Mouse (Mus musculus) brain, embryonic 14.5 days (tissue): ENCODE data around the gene Pgm1. TPM values are rescaled to one million over a fixed set of nuclear protein-coding genes. Genes with fewer than 3 reads are reported as not detected.

ENCODE experiments used
- DNase-seq: peaks from one replicate; pipeline ENCODE4 v3.0.0-alpha.2; 2011; ENCODE audit warnings: low read depth
- CTCF ChIP-seq: fragments of 200-500 bp; IDR thresholded peaks from 2 replicates; pipeline ENCODE4 v1.5.1; 2012; ENCODE audit warnings: inconsistent platforms, mild to moderate bottlenecking, moderate library complexity, borderline replicate concordance; ENCODE audit not compliant: insufficient read depth, insufficient read length; ENCODE audit errors: extremely low read depth
- POLR2A ChIP-seq: fragments of 200-500 bp; IDR thresholded peaks from 2 replicates; pipeline ENCODE4 v1.6.1; 2012; ENCODE audit warnings: mild to moderate bottlenecking, inconsistent platforms, borderline replicate concordance; ENCODE audit not compliant: poor library complexity, insufficient read depth, insufficient read length, severe bottlenecking; ENCODE audit errors: extremely low read depth
- polyA plus RNA-seq: library from polyadenylated mRNA; depleted of rRNA; stranded (reverse); fragments of >200 nt; gene quantifications from 2 replicates; pipeline ENCODE4 v1.2.3, GENCODE M21; 2012; rRNA removed

The Pgm1 gene
- 32.8 and 45.8 TPM in 2 replicates for polyA plus RNA-seq

GRCm38 (mm10) chr4:99929149-99929612 lies at the start of gene Pgm1:
TSS of gene Pgm1 (plus strand) at chr4:99929414.
- peak; percentile 79 for DNase-seq

DNA sequence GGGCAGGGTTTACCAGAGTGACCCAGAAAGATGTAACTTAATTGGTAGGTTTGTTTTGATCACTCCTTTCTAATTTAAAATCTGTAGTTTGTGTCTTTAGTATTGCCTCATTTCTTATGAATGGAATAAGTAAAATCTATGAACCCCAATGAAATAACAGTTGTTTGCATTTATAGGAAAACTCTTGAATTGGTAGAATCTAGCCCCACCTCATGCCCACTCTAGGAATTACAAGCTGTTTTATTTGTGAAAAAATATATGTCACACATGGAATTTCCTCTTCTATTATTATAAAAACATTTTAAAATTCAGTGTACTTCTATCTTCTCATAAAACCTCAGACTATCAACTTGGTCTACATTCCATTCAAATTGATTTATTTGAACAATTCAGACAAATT lies 47.3 kb upstream of the Pgm1 start:
- TF ChIP-seq CTCF: peak; percentile 29; the same call in 1 of the 2 replicates
- TF ChIP-seq POLR2A: no peak
- DNase-seq: peak; percentile 71

More at GRCm38 (mm10) chr4:99929149-99929612, at the start of gene Pgm1:
- TF ChIP-seq POLR2A (no peak), CTCF (no peak)

- TF ChIP-seq POLR2A: no peak
- TF ChIP-seq CTCF: no peak
- DNase-seq: peak; percentile 60
Measured at GRCm38 (mm10) chr4:99882405-99882804, 46.8 kb upstream of the Pgm1 start.

DNA sequence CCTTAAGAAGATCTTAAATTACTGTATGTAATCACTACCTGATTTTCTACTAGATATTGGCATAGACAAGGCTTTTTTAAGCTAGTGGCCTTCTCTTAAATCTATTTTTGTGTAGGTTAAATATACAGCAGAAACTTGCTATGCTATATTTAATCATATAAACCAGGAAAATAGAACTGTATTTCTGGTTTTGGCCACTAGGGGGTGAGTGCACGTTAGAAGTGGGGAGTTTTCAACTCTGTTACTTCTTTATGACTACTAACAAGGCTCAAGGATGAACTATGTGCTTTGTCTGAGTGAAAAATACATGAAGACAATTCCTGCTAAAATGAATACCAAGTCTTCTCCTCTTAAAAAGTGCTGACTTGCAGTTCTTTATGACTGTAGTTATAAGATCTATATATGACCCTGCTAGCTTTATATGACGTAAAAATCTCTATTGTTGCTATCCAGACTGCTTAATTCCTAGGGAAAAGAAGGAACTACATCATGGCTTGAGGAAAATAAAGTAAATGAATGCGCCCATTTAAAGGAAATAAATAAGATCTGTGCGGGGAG lies 15.2 kb upstream of the Pgm1 start:
- TF ChIP-seq POLR2A (no peak), CTCF (no peak)
- DNase-seq: peak; percentile 41

DNA sequence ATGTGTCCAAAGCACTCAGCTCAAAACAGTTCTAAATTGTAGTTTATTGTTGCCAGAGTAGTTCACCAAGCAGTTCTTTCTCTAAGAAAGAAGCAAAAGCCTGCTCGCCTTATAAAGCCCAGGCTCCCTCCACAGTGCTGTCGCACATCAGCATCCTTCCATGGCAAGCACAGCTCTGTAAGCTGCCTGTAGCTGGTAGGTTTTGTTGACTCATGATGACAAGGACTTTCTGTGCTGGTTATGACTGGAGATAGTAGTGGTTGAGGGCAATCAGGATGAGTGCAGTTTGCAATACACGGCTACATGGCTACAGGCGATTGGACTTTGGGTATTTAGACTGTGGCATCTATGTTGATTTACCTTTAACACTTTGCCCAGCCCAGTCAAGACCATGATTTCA lies 2.8 kb upstream of the Pgm1 start:
- TF ChIP-seq POLR2A: no peak
- TF ChIP-seq CTCF: no peak

GRCm38 (mm10) chr4:99928521-99928920 lies 693 bp upstream of the Pgm1 start:
- no peak for DNase-seq
- TF ChIP-seq CTCF: no peak
- no peak for TF ChIP-seq POLR2A

More for the DNA sequence above, 2.8 kb upstream of the Pgm1 start:
- no peak for DNase-seq

- no peak for TF ChIP-seq POLR2A
- no peak for TF ChIP-seq CTCF
- DNase-seq: peak; percentile 87
Measured at GRCm38 (mm10) chr4:99929613-99930517, 651 bp downstream of the Pgm1 start, which contains the start of gene Itgb3bp. TSS of gene Itgb3bp (minus strand) at chr4:99929813.

DNA sequence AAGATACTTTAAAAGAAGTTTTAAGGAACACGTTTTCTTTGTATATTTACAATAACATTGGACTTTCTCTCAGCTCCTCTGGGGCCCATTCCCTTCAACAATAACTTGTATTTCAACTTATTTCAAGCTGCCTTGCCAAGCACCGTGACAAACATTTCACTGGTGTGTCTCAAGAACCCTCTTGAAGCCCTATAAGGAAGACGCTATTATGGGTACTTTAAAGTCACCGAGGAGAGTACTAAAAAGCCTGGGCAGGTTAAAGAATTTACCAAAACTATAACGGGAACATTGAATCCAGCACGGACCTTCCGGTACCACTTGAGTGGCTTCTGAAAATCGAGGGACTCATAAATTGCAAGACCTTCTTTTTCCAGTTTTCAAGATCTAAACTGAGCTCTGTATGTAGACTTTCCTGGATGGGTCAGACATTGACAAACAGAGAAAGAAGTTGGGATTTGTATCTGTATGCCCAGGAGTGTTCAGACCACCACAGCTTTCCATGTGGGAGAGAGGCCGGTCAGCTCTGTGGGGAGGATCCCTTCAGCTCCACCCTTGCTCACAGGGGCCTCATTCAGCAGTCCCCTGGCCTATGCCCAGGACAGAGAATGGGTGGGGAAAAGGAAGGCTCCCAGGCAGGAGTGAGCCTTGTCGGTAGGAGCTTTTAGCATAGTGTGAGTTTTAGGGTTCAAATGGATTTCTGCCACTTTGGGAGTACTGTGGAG lies 1.5 kb downstream of the Pgm1 start:
- peak; percentile 12 for DNase-seq
- TF ChIP-seq POLR2A (no peak), CTCF (no peak)

DNA sequence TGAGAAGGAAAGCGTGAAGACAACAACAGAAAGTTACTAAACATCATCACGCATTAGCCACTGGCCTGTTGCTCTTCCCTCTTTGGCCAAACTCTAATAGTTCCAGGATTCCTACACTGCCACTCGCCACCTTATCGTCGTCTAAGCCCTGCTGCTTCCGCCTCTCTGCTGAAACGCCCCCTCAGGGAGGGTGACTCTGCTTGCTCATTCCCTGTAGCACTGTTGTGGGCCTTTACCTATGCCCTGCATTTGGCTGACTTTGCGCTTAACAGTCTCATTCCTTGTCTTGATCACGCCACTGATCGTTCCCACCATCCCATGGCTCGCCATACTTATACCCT lies 2.0 kb downstream of the Pgm1 start:
- no peak for TF ChIP-seq POLR2A
- no peak for TF ChIP-seq CTCF
- no peak for DNase-seq

GRCm38 (mm10) chr4:99931807-99932206 lies 2.6 kb downstream of the Pgm1 start:
- no peak for TF ChIP-seq CTCF
- no peak for TF ChIP-seq POLR2A
- DNase-seq: no peak

DNA sequence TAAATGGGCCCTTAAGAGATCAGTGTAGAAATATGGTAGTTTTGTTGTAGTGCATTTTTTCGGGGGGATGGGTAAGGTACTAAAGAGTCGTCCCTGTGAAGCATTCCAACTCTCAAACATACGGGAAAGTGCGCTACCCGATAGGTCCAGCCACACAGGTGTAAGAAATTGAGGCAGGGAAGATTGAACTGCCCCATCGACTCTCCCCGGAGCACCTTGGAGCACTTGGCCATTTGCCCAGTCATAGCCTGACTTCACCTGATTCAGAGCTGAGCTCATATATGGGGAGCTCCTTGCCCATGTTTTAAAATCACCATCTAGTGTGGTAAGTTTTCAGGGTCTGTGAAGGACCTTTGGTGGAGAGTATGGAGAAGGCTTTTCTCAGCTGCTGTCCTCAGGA lies 5.6 kb downstream of the Pgm1 start:
- TF ChIP-seq CTCF (no peak), POLR2A (no peak)
- DNase-seq: no peak
